Mouse (Mus musculus): Measurements from ENCODE around the gene Fcgr2b. TPM values are rescaled to one million over a fixed set of nuclear protein-coding genes. Genes with fewer than 3 reads are reported as not detected.
"Not testable (repeated sequence)": the region's sequence is repeated elsewhere in the genome, so short reads cannot be mapped to it uniquely, and the experiment has no call there.

Fcgr2b gene
- polyA plus RNA-seq, 1 experiment = 8.1 TPM

GRCm38 (mm10) chr1:170978601-170979000, 2.3 kb upstream of the Fcgr2b start:
- DNase-seq (ENCODE audit: extremely low spot score in 1 of 2, low spot score in 1 of 2) = no peak

GRCm38 (mm10) chr1:170975751-170976161, 591 bp downstream of the Fcgr2b start:
- no peak for DNase-seq (ENCODE audit: extremely low spot score in 1 of 2, low spot score in 1 of 2)

GRCm38 (mm10) chr1:170975350-170975749, 997 bp downstream of the Fcgr2b start:
- not testable (repeated sequence) for DNase-seq (ENCODE audit: extremely low spot score in 1 of 2, low spot score in 1 of 2)

GRCm38 (mm10) chr1:170974736-170975135, 1.6 kb downstream of the Fcgr2b start:
- DNase-seq (ENCODE audit: extremely low spot score in 1 of 2, low spot score in 1 of 2) = no peak

GRCm38 (mm10) chr1:170974171-170974570, 2.2 kb downstream of the Fcgr2b start:
- no peak for DNase-seq (ENCODE audit: extremely low spot score in 1 of 2, low spot score in 1 of 2)

- no peak for DNase-seq (ENCODE audit: extremely low spot score in 1 of 2, low spot score in 1 of 2)
Observed at GRCm38 (mm10) chr1:170972936-170973335, 3.4 kb downstream of the Fcgr2b start.

- DNase-seq (ENCODE audit: extremely low spot score in 1 of 2, low spot score in 1 of 2) = no peak
Observed at GRCm38 (mm10) chr1:170972494-170972893, 3.9 kb downstream of the Fcgr2b start.

- no peak for DNase-seq (ENCODE audit: extremely low spot score in 1 of 2, low spot score in 1 of 2)
Observed at GRCm38 (mm10) chr1:170968576-170968975, 7.8 kb downstream of the Fcgr2b start.

GRCm38 (mm10) chr1:170967581-170967980, 8.8 kb downstream of the Fcgr2b start:
- DNase-seq (ENCODE audit: extremely low spot score in 1 of 2, low spot score in 1 of 2) = no peak

GRCm38 (mm10) chr1:170963087-170963486, 13.3 kb downstream of the Fcgr2b start:
- DNase-seq (ENCODE audit: extremely low spot score in 1 of 2, low spot score in 1 of 2) = no peak

GRCm38 (mm10) chr1:170962301-170962700, 14.0 kb downstream of the Fcgr2b start:
- no peak for DNase-seq (ENCODE audit: extremely low spot score in 1 of 2, low spot score in 1 of 2)

- no peak for DNase-seq (ENCODE audit: extremely low spot score in 1 of 2, low spot score in 1 of 2)
Observed at GRCm38 (mm10) chr1:170961101-170961500, 15.2 kb downstream of the Fcgr2b start.

- DNase-seq (ENCODE audit: extremely low spot score in 1 of 2, low spot score in 1 of 2) = no peak
Observed at GRCm38 (mm10) chr1:170959791-170960190, 16.6 kb downstream of the Fcgr2b start.

GRCm38 (mm10) chr1:170958225-170958624, 18.1 kb downstream of the Fcgr2b start:
- no peak for DNase-seq (ENCODE audit: extremely low spot score in 1 of 2, low spot score in 1 of 2)

GRCm38 (mm10) chr1:170953192-170953591, 23.2 kb downstream of the Fcgr2b start:
- no peak for DNase-seq (ENCODE audit: extremely low spot score in 1 of 2, low spot score in 1 of 2)

GRCm38 (mm10) chr1:170950772-170951171, 25.6 kb downstream of the Fcgr2b start:
- no peak for DNase-seq (ENCODE audit: extremely low spot score in 1 of 2, low spot score in 1 of 2)

GRCm38 (mm10) chr1:170944908-170945307, 31.4 kb downstream of the Fcgr2b start:
- DNase-seq (ENCODE audit: extremely low spot score in 1 of 2, low spot score in 1 of 2) = not testable (repeated sequence)

GRCm38 (mm10) chr1:170944151-170944550, 32.2 kb downstream of the Fcgr2b start:
- not testable (repeated sequence) for DNase-seq (ENCODE audit: extremely low spot score in 1 of 2, low spot score in 1 of 2)

- no peak for DNase-seq (ENCODE audit: extremely low spot score in 1 of 2, low spot score in 1 of 2)
Observed at GRCm38 (mm10) chr1:170939255-170939654, 37.1 kb downstream of the Fcgr2b start.

GRCm38 (mm10) chr1:170934383-170934782, 42.0 kb downstream of the Fcgr2b start:
- DNase-seq (ENCODE audit: extremely low spot score in 1 of 2, low spot score in 1 of 2) = no peak

GRCm38 (mm10) chr1:170933940-170934339, 42.4 kb downstream of the Fcgr2b start:
- DNase-seq (ENCODE audit: extremely low spot score in 1 of 2, low spot score in 1 of 2) = no peak

- DNase-seq (ENCODE audit: extremely low spot score in 1 of 2, low spot score in 1 of 2) = no peak
Observed at GRCm38 (mm10) chr1:170933386-170933920, 42.9 kb downstream of the Fcgr2b start.

- no peak for DNase-seq (ENCODE audit: extremely low spot score in 1 of 2, low spot score in 1 of 2)
Observed at GRCm38 (mm10) chr1:170932043-170932442, 44.3 kb downstream of the Fcgr2b start.

Data from frontal cortex, adult 2 months (tissue).